Mouse (Mus musculus) liver, embryonic 14.5 days (tissue): ENCODE data around the gene Add3. TPM values are rescaled to one million over a fixed set of nuclear protein-coding genes. Genes with fewer than 3 reads are reported as not detected.
A peak's percentile ranks its signal among the peaks of the same experiment; 100 is the strongest.

Source experiments
- ATAC-seq: fragments of 200-750 bp; cut with Nextera tagmentation; 2 replicates; pipeline ENCODE4 v1.8.0; 2017; ENCODE audit warnings: moderate number of reproducible peaks, mild to moderate bottlenecking, moderate library complexity; ENCODE audit not compliant: insufficient read depth
- DNase-seq, 3 experiments: peaks; one replicate each; pipeline ENCODE4 v3.0.0-alpha.2; 2012 to 2013; ENCODE audit warnings: low read depth in 3 of 3, low spot score in 3 of 3
- H3K27ac ChIP-seq: fragments of 300-500 bp; sonication (generic); 2 replicates; pipeline ENCODE4 v1.5.1; 2014; ENCODE audit warnings: moderate library complexity, mild to moderate bottlenecking, control low read depth, inconsistent platforms
- H3K27me3 ChIP-seq: fragments of 300-500 bp; sonication (generic); 2 replicates; pipeline ENCODE4 v1.6.1; 2014; ENCODE audit warnings: mild to moderate bottlenecking, low read length, moderate library complexity; ENCODE audit not compliant: control insufficient read depth, insufficient read depth
- H3K36me3 ChIP-seq: fragments of 300-500 bp; sonication (generic); replicated peaks from 2 replicates; pipeline ENCODE4 v1.6.1; 2014; ENCODE audit warnings: low read depth; ENCODE audit not compliant: control insufficient read depth, insufficient read depth
- H3K4me1 ChIP-seq, 2 experiments: fragments of 200-500 bp in 1 of 2; fragments of 300-500 bp in 1 of 2; sonication (generic) in 1 of 2; replicated peaks; 2 replicates each; pipeline ENCODE4 v1.6.1; 2012 to 2014; ENCODE audit warnings: antibody characterized with exemption in 1 of 2, inconsistent platforms in 1 of 2, low read length in 1 of 2; ENCODE audit not compliant: control insufficient read depth in 2 of 2, insufficient read depth in 2 of 2
- H3K4me2 ChIP-seq: fragments of 300-500 bp; sonication (generic); 2 replicates; pipeline ENCODE4 v1.6.1; 2014; ENCODE audit warnings: low read depth, mild to moderate bottlenecking, control low read depth, moderate library complexity
- H3K4me3 ChIP-seq, 2 experiments: fragments of 200-500 bp in 1 of 2; fragments of 300-500 bp in 1 of 2; sonication (generic) in 1 of 2; 2 replicates each; pipeline ENCODE4 v1.5.1; 2012 to 2014; ENCODE audit warnings: low read depth in 2 of 2, low read length in 2 of 2, mild to moderate bottlenecking in 2 of 2, control low read depth in 1 of 2, inconsistent platforms in 1 of 2, moderate library complexity in 1 of 2; ENCODE audit not compliant: insufficient read depth in 1 of 2
- H3K9ac ChIP-seq: fragments of 300-500 bp; sonication (generic); replicated peaks from 2 replicates; pipeline ENCODE4 v1.6.1; 2014; ENCODE audit warnings: mild to moderate bottlenecking, control low read depth, moderate library complexity
- H3K9me3 ChIP-seq: fragments of 300-500 bp; sonication (generic); 2 replicates; pipeline ENCODE4 v1.6.1; 2016; ENCODE audit warnings: low read length, mixed read lengths; ENCODE audit not compliant: control insufficient read depth
- CTCF ChIP-seq: IDR thresholded peaks from 2 replicates; pipeline ENCODE4 v1.5.1; 2016; ENCODE audit warnings: antibody characterized with exemption, low read depth, control low read depth
- EP300 ChIP-seq: IDR thresholded peaks from 2 replicates; pipeline ENCODE4 v1.6.1; 2016; ENCODE audit warnings: antibody characterized with exemption, low read depth
- WGBS: fragments of 180-500 bp; shearing (Covaris S2); extraction: QIAGEN DNeasy Blood & Tissue Kit; methylation state at CpG from one replicate; pipeline ENCODE4 v1.1.7; 2014; ENCODE audit not compliant: insufficient replicate concordance; 5-methylcytosine and 5-hydroxymethylcytosine counted together
- polyA plus RNA-seq, 2 experiments: library from polyadenylated mRNA; depleted of rRNA in 1 of 2; stranded (reverse) in 1 of 2; unstranded in 1 of 2; fragments of >200 nt; fragmentation: Nextera tagmentation in 1 of 2; extraction: Ambion mirVana in 1 of 2; gene quantifications; 2 replicates each; pipeline versions ENCODE4 v1.2.1 to v1.2.3; 2012 to 2014

Gene Add3
- polyA plus RNA-seq, 2 experiments, result 12.7 to 21.7 TPM

GRCm38 (mm10) chr19:53183620-53184019, 43.4 kb downstream of the Add3 start:
- Histone ChIP-seq H3K9ac (0 out of 2 replicates have a peak overlapping the region, but pooled peaks have one; percentile 20), H3K27ac (no peak overlapping the region), H3K27me3 (no peaks in the 10 kb centered on the region), H3K4me1 (peaks cover 50 to 57% of the 10 kb centered on the region in 2 experiments), H3K4me2 (peak overlapping the region; percentile 78), H3K36me3 (no peaks in the 10 kb centered on the region), H3K9me3 (no peaks in the 10 kb centered on the region), H3K4me3 (no peak overlapping the region)
- ATAC-seq (no peak), DNase-seq (no peak)
- TF ChIP-seq CTCF, result peak; percentile 26; the same call in 1 of the 2 replicates
- no peak for TF ChIP-seq EP300
- 19% methylated on average over 9 of the region's 9 CpGs for WGBS

GRCm38 (mm10) chr19:53184216-53184615, 44.0 kb downstream of the Add3 start:
- H3K4me1 ChIP-seq, result peaks cover 54 to 61% of the 10 kb centered on the region in 2 experiments
- ATAC-seq (no peak), DNase-seq (no peak)
- H3K36me3 ChIP-seq, result no peaks in the 10 kb centered on the region
- H3K9ac ChIP-seq, result peak overlapping the region; percentile 35; the same call in 1 of the 2 replicates
- WGBS, result 21% methylated on average over 10 of the region's 10 CpGs
- peak overlapping the region; percentile 78 for H3K4me2 ChIP-seq
- no peak overlapping the region for H3K4me3 ChIP-seq
- TF ChIP-seq EP300 (no peak), CTCF (no peak)
- H3K9me3 ChIP-seq, result no peaks in the 10 kb centered on the region
- peak overlapping the region; percentile 92; the same call in 1 of the 2 replicates for H3K27ac ChIP-seq
- no peaks in the 10 kb centered on the region for H3K27me3 ChIP-seq

GRCm38 (mm10) chr19:53184911-53185310, 44.7 kb downstream of the Add3 start:
- 19% methylated on average over 5 of the region's 5 CpGs for WGBS
- Histone ChIP-seq H3K36me3 (no peaks in the 10 kb centered on the region), H3K9ac (no peak overlapping the region), H3K4me3 (no peak overlapping the region), H3K4me1 (peaks cover 59 to 66% of the 10 kb centered on the region in 2 experiments), H3K27me3 (no peaks in the 10 kb centered on the region), H3K27ac (peak overlapping the region; percentile 92), H3K4me2 (peak overlapping the region; percentile 78), H3K9me3 (no peaks in the 10 kb centered on the region)
- DNase-seq, result peak; percentile 58 to 73 (median 65)
- ATAC-seq, result peak; percentile 77
- TF ChIP-seq CTCF (no peak), EP300 (no peak; the same call in 1 of the 2 replicates)

GRCm38 (mm10) chr19:53185486-53186134, 45.4 kb downstream of the Add3 start:
- H3K27ac ChIP-seq, result peak overlapping the region; percentile 92
- H3K9me3 ChIP-seq, result no peaks in the 10 kb centered on the region
- peak overlapping the region; percentile 78 for H3K4me2 ChIP-seq
- H3K4me3 ChIP-seq, result peak overlapping the region in 1 of 2 experiments; percentile 49; a peak in 2 of 4 replicates
- no peaks in the 10 kb centered on the region for H3K27me3 ChIP-seq
- peaks cover 66 to 70% of the 10 kb centered on the region in 2 experiments for H3K4me1 ChIP-seq
- DNase-seq (peak; percentile 86 to 90 (median 87)), ATAC-seq (peak; percentile 94)
- TF ChIP-seq EP300, result peak; percentile 86
- peak; percentile 16; the same call in 1 of the 2 replicates for TF ChIP-seq CTCF
- H3K9ac ChIP-seq, result peak overlapping the region; percentile 72
- H3K36me3 ChIP-seq, result no peaks in the 10 kb centered on the region
- WGBS, result 4% methylated on average over 8 of the region's 8 CpGs

- H3K36me3 ChIP-seq, result no peaks in the 10 kb centered on the region
- H3K27me3 ChIP-seq, result no peaks in the 10 kb centered on the region
- DNase-seq (no peak), ATAC-seq (no peak)
- H3K4me3 ChIP-seq, result peak overlapping the region; percentile 23 to 32; a peak in 3 of 4 replicates
- H3K4me2 ChIP-seq, result peak overlapping the region; percentile 78
- no peak for TF ChIP-seq EP300
- no peak for TF ChIP-seq CTCF
- H3K27ac ChIP-seq, result peak overlapping the region; percentile 56
- 29% methylated on average over 4 of the region's 4 CpGs for WGBS
- H3K9me3 ChIP-seq, result no peaks in the 10 kb centered on the region
- peaks cover 72 to 74% of the 10 kb centered on the region in 2 experiments for H3K4me1 ChIP-seq
- peak overlapping the region; percentile 33 for H3K9ac ChIP-seq
Measured at GRCm38 (mm10) chr19:53186456-53186855, 46.2 kb downstream of the Add3 start.
